Mouse (Mus musculus) embryonic facial prominence, embryonic 13.5 days (tissue): ENCODE data around the gene Gm21731. TPM values are rescaled to one million over a fixed set of nuclear protein-coding genes. Genes with fewer than 3 reads are reported as not detected.
"Not testable (repeated sequence)": the region's sequence is repeated elsewhere in the genome, so short reads cannot be mapped to it uniquely, and the experiment has no call there.

Source experiments
- ATAC-seq: fragments of 200-750 bp; cut with Nextera tagmentation; 2 replicates; pipeline ENCODE4 v1.8.0; 2017; ENCODE audit warnings: low read depth; ENCODE audit not compliant: insufficient number of reproducible peaks, insufficient read depth, low FRiP score, low TSS enrichment
- H3K27ac ChIP-seq: fragments of 300-500 bp; sonication (generic); 2 replicates; pipeline ENCODE4 v1.5.1; 2015; ENCODE audit warnings: moderate library complexity, mild to moderate bottlenecking, inconsistent platforms
- H3K27me3 ChIP-seq: fragments of 300-500 bp; sonication (generic); 2 replicates; pipeline ENCODE4 v1.6.1; 2015; ENCODE audit warnings: mild to moderate bottlenecking, inconsistent platforms
- H3K36me3 ChIP-seq: fragments of 300-500 bp; sonication (generic); 2 replicates; pipeline ENCODE4 v1.6.1; 2015; ENCODE audit warnings: mild to moderate bottlenecking, inconsistent platforms
- H3K4me1 ChIP-seq: fragments of 300-500 bp; sonication (generic); 2 replicates; pipeline ENCODE4 v1.6.1; 2015; ENCODE audit warnings: inconsistent platforms
- H3K4me2 ChIP-seq: fragments of 300-500 bp; sonication (generic); 2 replicates; pipeline ENCODE4 v1.6.1; 2015; ENCODE audit warnings: moderate library complexity, mild to moderate bottlenecking, inconsistent platforms
- H3K4me3 ChIP-seq: fragments of 300-500 bp; sonication (generic); 2 replicates; pipeline ENCODE4 v1.5.1; 2015; ENCODE audit warnings: mild to moderate bottlenecking, inconsistent platforms
- H3K9ac ChIP-seq: fragments of 300-500 bp; sonication (generic); 2 replicates; pipeline ENCODE4 v1.6.1; 2015; ENCODE audit warnings: mild to moderate bottlenecking, inconsistent platforms
- H3K9me3 ChIP-seq: fragments of 300-500 bp; sonication (generic); 2 replicates; pipeline ENCODE4 v1.6.1; 2016; ENCODE audit warnings: inconsistent platforms
- WGBS: fragments of 180-500 bp; shearing (Covaris S2); methylation state at CpG from one replicate; pipeline ENCODE4 v1.1.7; 2015; ENCODE audit warnings: mixed read lengths; 5-methylcytosine and 5-hydroxymethylcytosine counted together
- polyA plus RNA-seq: library from polyadenylated mRNA; unstranded; fragments of >200 nt; fragmentation: Nextera tagmentation; extraction: Ambion mirVana; gene quantifications from 2 replicates; pipeline ENCODE4 v1.2.1, GENCODE M21; 2015

The Gm21731 gene
- polyA plus RNA-seq, result not detected in 2 replicates

DNA sequence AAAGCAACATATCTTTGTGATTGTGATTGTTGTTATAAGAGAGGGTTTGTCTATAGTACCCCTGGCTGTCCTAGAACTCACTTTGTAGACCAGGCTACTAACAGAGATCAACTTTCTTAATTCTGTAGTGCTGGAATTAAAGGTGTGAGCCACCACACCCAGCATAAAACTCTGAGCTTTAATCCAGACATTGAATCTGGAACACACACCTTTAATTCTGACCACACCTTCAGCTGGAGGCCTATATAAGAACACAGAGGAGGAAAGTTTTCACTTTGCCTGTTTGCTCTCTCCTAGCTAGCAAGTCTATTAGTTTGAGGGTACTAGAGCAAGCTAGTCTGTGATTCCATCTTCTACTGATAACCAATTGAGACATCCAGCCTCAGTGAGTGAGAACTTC, at the start of gene Gm21731:
Gene Gm21731 (plus strand): TSS at position 301 of the 400 bp plus-strand sequence.
- H3K4me3 ChIP-seq, H3K4me2 ChIP-seq, H3K9ac ChIP-seq, ATAC-seq, H3K36me3 ChIP-seq, H3K4me1 ChIP-seq, H3K27me3 ChIP-seq, H3K27ac ChIP-seq, H3K9me3 ChIP-seq: not testable (repeated sequence)

DNA sequence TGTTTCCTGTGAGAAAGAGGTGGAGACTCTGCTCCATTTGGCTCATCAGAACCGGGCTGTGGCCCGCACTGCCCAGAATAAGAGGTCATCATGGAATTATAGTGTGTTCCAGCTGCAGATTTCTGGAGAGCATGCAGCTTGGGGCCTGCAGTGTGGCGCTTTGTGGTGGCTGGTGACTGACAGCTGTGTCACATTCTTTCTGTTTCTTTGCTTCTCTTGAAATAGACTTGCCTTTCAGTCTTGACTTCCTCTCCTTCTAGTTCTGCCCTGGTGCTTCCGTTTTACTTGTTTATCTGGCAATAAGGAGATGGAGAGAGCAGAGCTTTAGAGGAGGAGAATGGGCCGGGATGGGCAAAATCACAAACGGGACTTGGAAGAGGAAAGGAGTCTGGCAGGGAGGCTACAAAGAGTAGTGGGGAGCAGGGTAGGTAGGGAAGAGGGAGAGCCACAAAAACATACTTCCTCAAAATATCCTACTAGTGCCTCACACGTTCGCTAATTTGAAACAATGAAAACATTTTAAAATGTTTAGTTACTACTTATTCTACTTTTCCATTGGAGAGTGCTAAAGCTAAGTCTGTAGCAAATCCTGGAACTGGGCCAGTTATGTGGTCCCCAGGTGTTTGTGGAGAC, 42.6 kb upstream of the Gm21731 start:
- not testable (repeated sequence) for H3K4me3 ChIP-seq, H3K4me1 ChIP-seq, H3K9me3 ChIP-seq, ATAC-seq, H3K27me3 ChIP-seq, H3K36me3 ChIP-seq, H3K27ac ChIP-seq, H3K9ac ChIP-seq, H3K4me2 ChIP-seq
- 84% methylated on average over 7 of the region's 8 CpGs for WGBS

DNA sequence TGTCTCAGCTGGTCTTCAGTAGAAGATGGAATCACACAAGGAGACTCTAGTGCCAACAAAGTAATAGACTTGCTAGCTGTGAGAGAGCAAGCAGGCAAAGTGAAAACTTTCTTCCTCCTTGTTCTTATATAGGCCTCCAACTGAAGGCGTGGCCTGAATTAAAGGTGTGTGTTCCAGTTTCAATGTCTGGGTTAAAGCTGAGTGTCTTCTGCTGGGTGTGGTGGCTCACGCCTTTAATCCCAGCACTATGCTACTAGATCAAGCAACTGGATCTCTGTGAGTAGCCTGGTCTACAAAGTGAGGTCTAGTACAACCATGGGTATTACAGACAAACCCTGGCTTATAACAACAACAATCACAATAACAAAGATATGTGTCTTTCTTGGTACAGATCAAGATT, 23.1 kb upstream of the Gm21731 start, which contains the start of gene Gm21762:
Gene Gm21762 (minus strand): TSS at position 101 of the 400 bp plus-strand sequence.
- H3K27me3 ChIP-seq, ATAC-seq, H3K9me3 ChIP-seq, H3K4me2 ChIP-seq, H3K36me3 ChIP-seq, H3K4me1 ChIP-seq, H3K9ac ChIP-seq, H3K27ac ChIP-seq, H3K4me3 ChIP-seq: not testable (repeated sequence)
- no CpG with 5 or more reads among the region's 2 CpGs for WGBS

DNA sequence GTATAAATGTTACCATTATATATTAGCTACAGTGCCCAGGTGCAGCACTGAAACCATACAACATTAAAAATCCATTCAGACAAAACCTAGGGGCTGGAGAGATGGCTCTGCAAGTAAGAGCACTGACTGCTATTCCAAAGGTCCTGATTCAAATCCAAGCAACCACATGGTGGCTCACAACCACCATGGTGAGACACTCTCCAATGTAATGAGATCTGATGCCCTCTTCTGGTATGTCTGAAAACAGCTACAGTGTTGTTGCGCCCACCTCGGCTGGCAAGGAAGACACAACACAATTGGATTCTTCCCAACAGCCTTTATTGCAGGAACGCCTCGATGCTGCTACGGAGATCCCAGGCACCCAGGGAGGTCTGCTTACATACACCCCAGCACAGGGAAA, 18.0 kb upstream of the Gm21731 start:
- not testable (repeated sequence) for H3K36me3 ChIP-seq, H3K27me3 ChIP-seq, H3K27ac ChIP-seq, H3K4me1 ChIP-seq, H3K9ac ChIP-seq, ATAC-seq, H3K9me3 ChIP-seq, H3K4me3 ChIP-seq, H3K4me2 ChIP-seq
- WGBS, result 93% methylated on average over 5 of the region's 5 CpGs

DNA sequence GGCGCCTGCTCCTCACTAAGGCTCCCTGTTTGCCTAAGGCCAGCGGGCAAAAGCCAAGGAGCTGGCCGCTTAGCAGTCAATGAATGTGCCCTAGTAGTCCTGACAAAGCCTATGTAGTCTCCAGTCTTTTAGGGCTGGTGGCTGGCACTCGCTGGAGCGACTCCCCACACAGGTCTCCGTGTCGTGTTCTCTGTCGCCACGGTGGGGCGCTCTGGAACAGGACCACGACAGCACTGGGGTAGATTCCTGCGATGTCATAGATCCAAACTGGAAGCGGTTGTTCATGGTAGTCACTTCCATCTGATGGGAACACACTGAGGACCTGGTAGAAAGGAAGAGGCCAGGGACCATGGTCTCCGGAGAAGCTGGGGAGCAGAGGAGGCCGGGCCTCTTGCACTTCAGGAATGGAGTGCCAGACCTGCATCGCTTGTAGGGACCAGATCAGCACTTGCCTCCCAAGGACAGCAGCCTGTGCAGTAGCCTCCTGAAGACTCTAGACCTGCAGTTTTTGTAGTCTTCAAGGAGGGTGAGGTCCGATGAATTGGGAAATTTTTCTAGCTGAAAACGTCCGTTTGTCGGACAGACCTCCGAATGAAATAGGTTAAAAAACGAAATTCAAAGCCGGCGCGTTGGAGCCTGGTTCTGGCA, 15.8 kb upstream of the Gm21731 start:
- H3K36me3 ChIP-seq, H3K9ac ChIP-seq, H3K4me1 ChIP-seq, H3K9me3 ChIP-seq, H3K4me2 ChIP-seq, H3K27ac ChIP-seq, H3K27me3 ChIP-seq, ATAC-seq, H3K4me3 ChIP-seq: not testable (repeated sequence)
- WGBS, result 94% methylated on average over 16 of the region's 25 CpGs

DNA sequence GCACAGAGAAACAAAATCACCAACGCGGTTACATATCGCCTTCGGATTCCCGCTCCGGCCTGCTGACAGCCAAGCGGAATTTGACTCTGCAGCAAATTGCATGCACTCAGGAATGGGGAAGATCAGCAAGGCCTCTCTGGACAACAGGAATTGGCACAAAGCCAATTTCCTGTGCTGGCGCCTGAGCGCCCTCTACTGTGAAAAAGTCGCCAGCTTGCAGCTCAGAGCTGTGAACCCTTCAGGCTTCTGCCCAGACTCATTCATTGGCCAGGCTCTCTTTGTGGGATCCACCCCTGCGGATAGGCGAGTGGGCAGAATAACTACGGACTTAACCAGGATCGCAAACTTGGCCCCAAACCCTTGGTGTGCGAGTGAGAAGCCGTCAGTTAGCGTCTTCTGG, 7.1 kb upstream of the Gm21731 start:
- not testable (repeated sequence) for ATAC-seq, H3K9me3 ChIP-seq, H3K4me1 ChIP-seq, H3K27me3 ChIP-seq, H3K27ac ChIP-seq, H3K9ac ChIP-seq, H3K4me3 ChIP-seq, H3K4me2 ChIP-seq, H3K36me3 ChIP-seq
- 96% methylated on average over 17 of the region's 17 CpGs for WGBS

DNA sequence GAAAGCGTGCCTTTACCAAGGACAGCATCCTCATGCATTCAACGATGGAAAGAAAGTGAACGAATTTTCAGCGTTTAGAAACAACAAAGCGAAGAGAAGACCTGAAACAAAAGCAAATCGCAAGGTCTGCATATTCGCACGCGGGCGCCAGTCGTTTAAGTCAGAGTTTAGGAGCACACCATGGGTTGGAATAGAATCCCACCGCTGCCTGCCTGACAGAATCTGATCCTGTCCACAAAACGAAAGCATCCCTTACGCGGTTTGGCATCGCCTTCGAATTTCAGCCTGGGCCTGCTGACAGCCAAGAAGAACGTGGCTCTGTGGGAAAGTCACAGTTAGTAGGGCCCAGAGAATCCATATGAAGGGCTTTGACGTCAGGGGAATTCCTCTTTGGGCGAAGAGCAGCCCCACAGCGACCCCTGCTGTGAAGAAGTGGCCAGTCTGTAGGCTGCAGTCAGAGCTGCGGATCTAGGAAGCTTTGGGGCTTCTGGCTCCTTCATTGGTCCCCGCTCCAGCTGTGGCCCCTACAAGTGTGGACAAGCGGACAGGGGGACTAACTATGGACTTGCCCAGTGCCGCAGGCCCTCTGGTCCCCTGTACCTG, 6.4 kb upstream of the Gm21731 start:
- H3K4me1 ChIP-seq, H3K9me3 ChIP-seq, H3K4me3 ChIP-seq, H3K4me2 ChIP-seq, H3K27ac ChIP-seq, ATAC-seq, H3K9ac ChIP-seq, H3K27me3 ChIP-seq, H3K36me3 ChIP-seq: not testable (repeated sequence)
- whole genome bisulfite sequencing, result 75% methylated on average over 14 of the region's 25 CpGs

DNA sequence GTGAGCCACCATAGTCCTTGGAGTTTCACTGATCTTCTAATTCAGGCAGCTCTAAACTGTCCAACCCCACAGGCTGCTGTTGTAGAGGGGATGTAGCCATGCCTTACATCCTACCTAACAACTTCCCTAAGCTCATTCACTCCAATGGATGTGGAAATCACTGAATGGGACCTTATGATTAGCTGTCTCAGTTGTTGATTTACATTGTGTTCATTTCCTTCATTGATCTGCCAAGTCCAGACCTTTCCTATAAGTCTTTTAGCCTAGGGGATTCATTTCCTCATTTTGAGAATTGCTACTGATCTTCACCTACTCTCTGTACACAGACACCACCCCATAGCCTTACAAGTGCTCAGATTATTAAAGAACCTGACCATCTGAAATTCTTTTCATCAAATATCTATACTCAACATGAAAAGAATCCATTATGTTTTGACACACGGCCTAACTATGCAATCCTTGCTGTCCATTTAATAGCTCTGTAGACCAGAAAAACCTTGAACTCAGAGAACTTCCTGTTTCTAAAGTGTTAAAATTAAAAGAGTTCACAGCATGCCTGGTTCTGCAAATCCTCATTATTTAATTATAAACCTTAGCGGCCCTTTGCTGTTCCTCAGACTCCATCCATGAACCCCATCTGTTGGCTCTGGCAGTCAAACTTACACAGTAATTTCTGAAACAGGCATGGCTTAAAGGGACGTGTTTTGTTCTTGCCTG, 12.5 kb downstream of the Gm21731 start:
- ATAC-seq, H3K4me3 ChIP-seq, H3K9me3 ChIP-seq, H3K9ac ChIP-seq, H3K4me2 ChIP-seq, H3K4me1 ChIP-seq, H3K27ac ChIP-seq, H3K27me3 ChIP-seq, H3K36me3 ChIP-seq: not testable (repeated sequence)
- WGBS, result 77% methylated on average over 2 of the region's 3 CpGs

DNA sequence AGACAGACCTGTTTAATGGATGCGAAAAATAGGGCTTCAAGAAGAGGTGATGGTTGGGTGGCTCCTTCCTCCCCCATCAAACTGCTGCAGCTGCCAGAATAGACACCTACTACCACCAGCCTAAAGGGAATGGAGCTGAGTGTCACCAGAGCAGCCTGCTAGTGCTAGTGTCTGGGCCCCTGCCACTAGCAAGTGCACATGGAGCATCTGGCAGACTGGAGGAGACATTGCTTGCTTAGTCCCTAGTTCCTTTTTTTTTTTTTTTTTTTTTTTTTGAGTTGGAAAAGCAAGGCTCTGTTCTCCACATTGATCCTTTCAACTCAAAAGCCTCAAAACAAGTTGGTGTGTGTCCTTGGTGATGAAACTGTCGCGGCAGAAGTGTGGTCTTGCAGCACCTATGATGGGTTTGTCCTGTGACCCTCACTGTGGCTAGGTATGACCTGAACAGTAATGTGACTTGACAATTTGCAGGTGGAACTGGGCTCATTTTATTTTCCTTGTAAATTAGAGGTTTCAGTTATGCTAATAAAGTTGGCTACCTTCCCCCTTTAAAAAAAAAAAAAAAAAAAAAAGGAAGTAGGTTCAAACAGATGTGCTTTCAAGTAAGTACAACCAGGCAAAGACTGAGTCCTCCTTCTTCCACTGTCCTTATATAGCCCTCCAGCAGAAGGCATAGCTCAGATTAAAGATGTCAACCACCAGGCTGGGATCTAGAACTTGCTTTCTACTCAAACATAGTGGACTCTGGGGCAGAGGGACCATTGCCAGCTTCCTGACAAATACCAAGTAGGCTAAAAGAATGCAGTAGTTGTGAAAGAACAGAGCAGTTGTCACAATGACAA, 20.1 kb downstream of the Gm21731 start:
- H3K27ac ChIP-seq, H3K9ac ChIP-seq, H3K9me3 ChIP-seq, H3K4me1 ChIP-seq, H3K4me2 ChIP-seq, ATAC-seq, H3K36me3 ChIP-seq, H3K27me3 ChIP-seq, H3K4me3 ChIP-seq: not testable (repeated sequence)
- WGBS, result 83% methylated on average over 3 of the region's 3 CpGs

DNA sequence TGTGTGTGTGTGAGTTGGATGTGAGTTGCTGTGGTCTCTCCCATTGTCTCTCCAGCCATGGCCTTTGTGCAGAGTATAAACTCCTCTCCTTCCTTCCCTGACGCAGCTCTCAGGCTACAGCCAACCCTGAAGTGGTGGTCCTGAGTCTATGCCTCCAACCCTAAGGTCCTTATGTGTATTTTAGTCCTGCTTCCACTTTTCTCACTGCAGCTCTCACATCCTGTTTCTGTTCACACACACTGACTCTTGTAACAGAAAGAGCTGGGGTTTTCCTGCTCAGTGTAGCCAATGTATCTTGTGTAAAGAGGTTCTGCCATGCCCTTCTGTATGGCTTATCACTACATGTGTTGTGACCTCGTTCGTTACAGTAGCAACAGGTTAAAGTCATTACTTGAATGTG, 20.8 kb downstream of the Gm21731 start:
- not testable (repeated sequence) for H3K4me1 ChIP-seq, H3K36me3 ChIP-seq, H3K9ac ChIP-seq, H3K4me2 ChIP-seq, H3K9me3 ChIP-seq, H3K27ac ChIP-seq, H3K4me3 ChIP-seq, ATAC-seq, H3K27me3 ChIP-seq
- WGBS, result 73% methylated on average over 3 of the region's 3 CpGs

DNA sequence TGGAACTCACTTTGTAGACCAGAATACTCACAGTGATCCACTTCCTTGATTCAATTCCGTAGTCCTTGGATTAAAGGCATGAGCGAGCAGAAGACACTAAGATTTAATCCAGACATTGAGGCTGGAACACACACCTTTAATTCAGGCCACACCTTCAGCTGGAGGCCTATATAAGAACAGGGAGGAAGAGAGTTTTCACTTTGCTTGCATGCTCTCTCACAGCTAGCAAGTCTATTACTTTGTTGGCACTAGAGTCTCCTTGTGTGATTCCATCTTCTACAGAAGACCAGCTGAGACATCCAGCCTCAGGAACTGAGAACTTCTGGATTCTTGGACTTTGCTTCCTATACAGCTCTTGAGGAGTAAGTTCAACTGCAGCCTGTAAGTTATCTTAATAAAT, 24.0 kb downstream of the Gm21731 start, which contains the start of gene AF067061:
Gene AF067061 (plus strand): TSS at position 245 of the 400 bp plus-strand sequence.
- H3K27ac ChIP-seq, ATAC-seq, H3K9me3 ChIP-seq, H3K4me3 ChIP-seq, H3K27me3 ChIP-seq, H3K4me1 ChIP-seq, H3K4me2 ChIP-seq, H3K36me3 ChIP-seq, H3K9ac ChIP-seq: not testable (repeated sequence)
- WGBS, result 79% methylated on average over 2 of the region's 2 CpGs
